Mouse (Mus musculus) neural tube, postnatal 0 days (tissue): Measurements from ENCODE around the gene Gm20425. TPM values are rescaled to one million over a fixed set of nuclear protein-coding genes. Genes with fewer than 3 reads are reported as not detected.

Experiments used
- polyA plus RNA-seq: library from polyadenylated mRNA; unstranded; fragments of >200 nt; fragmentation: Nextera tagmentation; extraction: Ambion mirVana; gene quantifications from 2 replicates; pipeline ENCODE4 v1.2.1, GENCODE M21; 2015

Gene Gm20425
- polyA plus RNA-seq = 2.3 TPM in 1 of 2 replicates, not detected in the other

DNA sequence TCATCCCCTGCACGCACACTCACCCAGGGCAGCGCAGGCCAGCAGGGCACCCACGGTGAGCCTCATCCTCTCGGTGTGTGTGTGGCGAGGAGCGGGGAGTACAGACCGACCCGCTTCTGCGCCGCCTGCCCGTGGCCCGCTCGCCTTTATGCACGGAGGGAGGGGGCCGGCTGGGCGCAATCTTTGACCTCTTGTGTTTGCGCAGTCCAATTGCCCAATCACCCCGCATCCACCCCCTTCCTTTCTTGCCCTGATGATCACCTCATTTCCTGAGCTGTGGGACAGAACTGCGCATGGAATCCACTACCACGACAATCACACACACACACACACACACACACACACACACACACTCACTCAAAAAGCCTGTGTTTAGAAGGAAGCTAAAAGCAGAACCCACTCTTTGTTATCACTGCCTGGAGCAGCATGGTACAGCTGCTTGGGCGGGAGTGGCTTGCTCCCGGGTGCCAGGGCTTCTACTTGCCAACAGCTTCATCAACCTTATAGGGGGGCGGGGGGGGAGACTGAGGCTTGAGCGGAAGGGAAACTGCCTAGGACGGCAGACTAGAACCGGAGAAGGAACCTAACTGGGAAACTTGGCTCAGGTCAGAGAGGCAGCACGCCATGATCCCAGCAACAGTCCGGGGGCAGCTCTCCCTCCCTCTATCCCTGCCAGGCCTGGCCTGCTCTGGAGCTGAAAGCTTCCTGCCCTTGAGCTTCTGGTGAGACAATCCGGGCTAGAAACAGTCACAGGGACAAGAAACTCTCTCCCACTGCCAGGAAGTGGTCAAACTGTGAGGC lies at the start of gene Gm20425, which contains the start of gene Trf:
Gm20425 (minus strand) TSS at position 157 of the 801 bp plus-strand sequence.
Trf (minus strand) TSS at position 294 of the 801 bp plus-strand sequence.

DNA sequence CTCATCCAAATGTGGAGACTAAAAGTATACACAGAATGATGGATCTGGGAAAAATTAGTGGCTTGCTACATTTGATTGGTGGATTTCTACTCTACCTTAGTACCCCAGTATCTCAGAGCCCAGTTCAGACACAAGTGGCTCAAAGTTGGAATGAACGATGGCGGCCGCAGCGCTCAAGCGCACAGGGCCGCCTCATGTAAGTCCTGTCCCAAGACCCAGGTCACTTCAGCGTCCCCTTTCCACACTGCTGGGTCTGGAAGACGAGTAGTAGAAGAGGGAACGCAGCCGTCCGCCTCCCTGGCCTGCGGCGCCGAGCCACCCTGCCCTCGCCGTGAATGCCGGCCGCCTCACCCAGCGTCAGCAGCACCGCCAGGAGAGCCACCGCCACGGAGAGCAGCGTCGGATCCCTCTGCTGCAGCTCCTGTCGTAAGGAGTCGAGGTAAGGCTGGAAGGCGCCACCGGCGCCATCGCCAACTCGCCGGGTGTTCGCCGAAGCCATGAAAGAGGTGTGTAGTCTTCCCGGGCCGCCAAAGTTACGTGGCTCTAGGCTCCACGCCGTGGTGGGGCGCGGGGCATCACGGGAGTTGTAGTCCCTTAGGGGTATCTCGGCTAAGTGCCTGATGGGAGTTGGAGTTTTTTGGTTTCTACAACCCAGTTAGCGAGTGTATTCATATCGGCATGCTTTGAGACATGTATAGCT lies 28.4 kb downstream of the Gm20425 start, which contains the start of gene Srprb:
Srprb (minus strand) TSS at position 577 of the 700 bp plus-strand sequence.

Other genes with a start within 250 kb of the Gm20425 start
- 6.3 and 6.7 TPM in 2 replicates for gene Slco2a1, start 241.6 kb downstream of the Gm20425 start, polyA plus RNA-seq
- 158 and 169 TPM in 2 replicates for gene Rab6b, start 118.5 kb downstream of the Gm20425 start, polyA plus RNA-seq
- 49.7 and 52.0 TPM in 2 replicates for gene Srprb, start 28.2 kb downstream of the Gm20425 start, polyA plus RNA-seq
- 48.5 and 49.8 TPM in 2 replicates for gene Trf, start 137 bp upstream of the Gm20425 start, polyA plus RNA-seq
- 0.74 and 1.1 TPM in 2 replicates for gene 1300017J02Rik, start 74.8 kb upstream of the Gm20425 start, polyA plus RNA-seq
- 14.5 and 15.4 TPM in 2 replicates for gene Topbp1, start 74.9 kb upstream of the Gm20425 start, polyA plus RNA-seq
- gene Cdv3, start 135.5 kb upstream of the Gm20425 start, polyA plus RNA-seq = 72.4 and 78.5 TPM in 2 replicates